Mouse (Mus musculus): ENCODE measurements at regions not wholly inside any gene's neighbourhood (a gene's known extent, or its start where the extent isn't known, plus 50 kb on each side); places are given as distances from the start of the nearest gene placed in this dataset.

- H3K27ac ChIP-seq = no peak overlapping the region
- TF ChIP-seq CTCF (conservative IDR thresholded peaks at IDR 0.05) = no peak
- no peak for DNase-seq (ENCODE audit: low spot score in 2 of 2)
- no peak overlapping the region for H3K4me3 ChIP-seq
These were observed 104.2 kb upstream of the Thumpd2 start for GRCm38 (mm10) chr17:81169118-81169517.

- Histone ChIP-seq H3K27ac (no peak overlapping the region), H3K4me3 (no peak overlapping the region)
- DNase-seq (ENCODE audit: low spot score in 2 of 2) = peak; percentile 25 to 63
- TF ChIP-seq CTCF (conservative IDR thresholded peaks at IDR 0.05) = no peak
These were observed 85.8 kb upstream of the Thumpd2 start for GRCm38 (mm10) chr17:81150730-81151129.

GRCm38 (mm10) chr17:81134702-81135101 lies 69.8 kb upstream of the Thumpd2 start:
- no peak for TF ChIP-seq CTCF (conservative IDR thresholded peaks at IDR 0.05)
- Histone ChIP-seq H3K4me3 (no peak overlapping the region), H3K27ac (no peak overlapping the region)
- no peak for DNase-seq (ENCODE audit: low spot score in 2 of 2)

- no peak overlapping the region for H3K4me3 ChIP-seq
- TF ChIP-seq CTCF (conservative IDR thresholded peaks at IDR 0.05) = peak; percentile 62
- H3K27ac ChIP-seq = no peak overlapping the region
- DNase-seq (ENCODE audit: low spot score in 2 of 2) = peak; percentile 53 to 58
These were observed 68.3 kb upstream of the Thumpd2 start for GRCm38 (mm10) chr17:81133227-81133626.

All from layer of hippocampus, adult 2 months (tissue).